Mouse (Mus musculus): ENCODE measurements around the gene Sptb.

GRCm38 (mm10) chr12:76608997-76609565 is 101.3 kb downstream of the Sptb start:
- no peak for TF ChIP-seq CTCF (IDR thresholded peaks at IDR 0.05; ENCODE audit: extremely low read depth, insufficient read depth, insufficient read length, insufficient replicate concordance)
- no peak for TF ChIP-seq POLR2A (IDR thresholded peaks at IDR 0.05; ENCODE audit: low read depth, low read length)

Data from spleen, adult 2 months (tissue).